Mouse (Mus musculus): Measurements from ENCODE around the gene Rab5a.
"Not testable (repeated sequence)": the region's sequence is repeated elsewhere in the genome, so short reads cannot be mapped to it uniquely, and the experiment has no call there.

Rab5a gene

GRCm38 (mm10) chr17:53478858-53479603 is at the start of gene Rab5a:
Gene Rab5a (plus strand): TSS chr17:53479234.
- in situ Hi-C loops (cut with MseI, MboI), result no loop called here

DNA sequence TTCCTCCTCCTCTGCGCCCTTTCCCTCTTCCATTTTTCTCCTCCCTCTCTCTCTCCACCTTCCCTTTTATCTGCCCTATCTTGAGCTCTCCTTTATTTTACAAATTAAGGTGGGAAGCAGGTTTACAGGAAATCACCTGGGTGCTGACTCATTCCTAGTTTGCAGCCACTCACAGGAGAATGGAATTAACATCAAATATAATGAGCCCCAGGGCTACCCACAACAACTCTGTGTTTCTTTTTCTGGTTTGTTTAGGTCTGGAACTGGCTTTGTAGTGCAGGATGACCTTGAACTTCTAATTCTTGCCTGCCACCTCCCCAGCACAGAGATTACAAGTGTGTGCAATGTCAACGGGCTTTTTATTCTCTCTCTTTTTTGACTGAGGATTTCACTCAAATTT is 22.9 kb upstream of the Rab5a start:
- in situ Hi-C loops (cut with MseI, MboI), result no loop called here

GRCm38 (mm10) chr17:53456742-53457141 is 22.3 kb upstream of the Rab5a start:
- in situ Hi-C loops (cut with MseI, MboI), result no loop called here

DNA sequence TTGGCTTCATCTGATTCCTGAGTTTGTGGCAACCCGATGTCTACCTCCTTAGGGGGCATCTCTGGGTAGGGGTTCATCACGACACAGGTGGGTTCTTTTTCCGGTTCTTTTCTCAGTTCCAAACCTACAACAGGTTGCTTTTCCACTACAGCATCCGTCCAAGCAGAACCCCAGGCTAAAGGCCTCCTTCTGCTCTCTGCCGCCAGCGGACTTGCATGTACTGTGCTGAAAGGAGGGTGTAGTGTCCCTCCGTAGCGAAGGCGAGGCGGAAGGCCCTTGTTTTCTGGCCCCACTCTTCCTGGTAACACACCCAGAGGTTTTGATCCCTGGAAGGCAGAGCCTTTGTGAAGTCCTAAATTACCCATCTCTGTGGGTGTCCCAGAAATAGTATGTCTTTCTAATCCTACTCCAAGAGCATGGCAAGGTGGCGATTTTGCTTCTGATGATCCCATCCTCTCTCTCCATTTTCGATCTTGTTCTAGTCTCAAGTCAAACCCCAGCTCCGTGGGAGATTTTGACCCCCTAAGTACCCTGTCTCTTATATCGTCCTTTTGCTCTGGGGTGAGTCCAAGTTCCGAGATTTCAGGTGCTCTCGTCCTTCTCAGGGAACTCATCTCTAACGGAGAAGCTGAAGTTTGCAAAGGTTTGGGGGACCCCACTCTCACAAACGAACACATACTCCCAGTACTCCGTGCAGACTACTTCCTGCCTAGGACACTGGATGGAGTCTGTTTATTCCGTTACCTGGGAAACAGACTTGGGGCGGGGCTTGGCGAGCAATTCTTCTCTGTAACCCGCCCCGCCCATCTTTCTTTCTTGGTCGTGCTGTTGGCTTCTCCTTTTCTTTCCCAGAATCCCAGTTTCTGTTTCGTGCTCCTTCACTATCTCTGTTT is 16.2 kb upstream of the Rab5a start, which contains the start of gene Efhb:
TSS of gene Efhb (minus strand) at position 719 of the 893 bp plus-strand sequence.
- in situ Hi-C loops (cut with MseI, MboI), result no loop called here

GRCm38 (mm10) chr17:53463496-53463840 is 15.6 kb upstream of the Rab5a start:
- in situ Hi-C loops (cut with MseI, MboI), result no loop called here

DNA sequence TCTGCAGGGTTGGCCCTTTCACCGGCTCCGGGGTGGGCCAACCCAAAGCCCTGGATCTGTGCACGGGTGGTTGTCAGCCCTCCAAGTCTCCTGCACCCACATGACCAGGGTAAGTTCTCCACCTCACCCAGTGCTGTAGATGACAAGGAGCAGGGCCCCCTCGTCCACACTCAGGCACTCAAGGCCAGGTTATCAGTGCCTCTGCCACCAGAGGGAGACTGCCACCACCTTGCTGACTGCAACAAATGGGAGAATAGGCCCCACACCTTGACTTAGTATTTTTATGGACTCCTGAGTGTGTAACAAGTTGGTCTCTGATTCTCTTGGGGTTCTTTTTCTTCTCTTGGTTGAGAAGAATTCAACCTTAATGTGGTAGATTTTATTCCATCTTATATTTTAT is 13.5 kb upstream of the Rab5a start:
- in situ Hi-C loops (cut with MseI, MboI), result no loop called here

DNA sequence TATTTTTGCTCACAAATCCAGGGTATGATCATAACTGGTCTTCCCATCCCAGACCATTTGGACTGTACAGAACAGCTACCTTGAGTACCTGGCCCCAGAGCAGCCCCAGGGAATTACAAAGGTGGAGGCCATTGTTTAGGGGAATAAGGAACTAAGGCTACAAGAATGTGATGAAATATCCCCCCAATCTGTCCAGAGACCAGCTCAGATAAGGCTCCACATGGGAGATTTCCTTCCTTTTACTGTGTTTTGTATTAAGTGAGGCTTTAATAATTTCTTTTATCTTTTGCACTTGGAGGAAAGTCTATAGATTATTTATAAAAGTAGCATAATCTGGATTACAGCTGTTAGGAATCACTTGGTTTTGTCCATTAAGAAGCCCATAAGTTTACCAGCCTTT is 10.3 kb upstream of the Rab5a start:
- in situ Hi-C loops (cut with MseI, MboI), result no loop called here

GRCm38 (mm10) chr17:53478066-53478857 is 772 bp upstream of the Rab5a start:
- in situ Hi-C loops (cut with MseI, MboI), result no loop called here

DNA sequence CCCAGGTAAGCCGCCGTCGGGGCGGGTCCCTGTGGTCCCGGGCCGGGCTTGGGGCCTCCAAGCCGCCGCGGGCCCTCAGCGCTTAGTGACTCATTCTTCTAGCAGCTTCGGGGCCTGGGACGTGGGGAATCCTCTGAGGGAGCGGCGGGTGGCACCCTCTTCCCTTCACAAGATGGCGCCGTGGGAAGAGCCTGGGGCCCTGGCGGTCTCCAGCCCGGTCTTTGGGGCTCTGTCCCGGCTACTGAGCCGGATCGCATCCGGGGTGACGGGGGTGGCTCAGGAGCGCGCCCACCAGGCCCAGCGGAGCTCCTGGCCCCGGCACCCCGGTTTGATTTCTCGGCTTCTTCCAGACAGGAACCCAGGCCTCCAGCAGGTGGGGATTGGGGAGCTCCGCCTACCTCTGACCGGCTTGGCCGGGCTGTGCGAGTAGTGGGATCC is 589 bp downstream of the Rab5a start:
- in situ Hi-C loops (cut with MseI, MboI), result no loop called here

DNA sequence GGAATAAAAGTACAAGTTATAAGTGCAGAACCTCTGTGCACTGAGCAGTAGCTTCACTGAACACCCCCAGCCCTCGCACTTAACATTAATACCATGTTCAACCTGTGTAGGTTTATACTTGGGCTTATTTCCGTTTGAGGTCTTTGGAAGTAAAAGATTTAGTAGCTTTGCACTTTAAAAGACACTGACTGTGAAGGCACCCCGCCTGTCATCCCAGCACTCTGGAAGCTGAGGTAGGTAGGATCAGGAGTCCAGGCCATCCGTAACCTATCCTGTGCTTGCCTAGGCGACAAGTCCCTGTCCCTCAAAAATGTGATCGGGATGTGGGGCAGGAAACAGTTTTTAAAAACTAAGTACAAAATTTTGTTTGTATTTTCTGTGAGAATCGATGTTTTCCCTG is 1.4 kb downstream of the Rab5a start:
- in situ Hi-C loops (cut with MseI, MboI), result no loop called here

GRCm38 (mm10) chr17:53488291-53489006 is 9.4 kb downstream of the Rab5a start:
- in situ Hi-C loops (cut with MseI, MboI), result no loop called here

GRCm38 (mm10) chr17:53489007-53489378 is 10.0 kb downstream of the Rab5a start:
- in situ Hi-C loops (cut with MseI, MboI), result no loop called here

DNA sequence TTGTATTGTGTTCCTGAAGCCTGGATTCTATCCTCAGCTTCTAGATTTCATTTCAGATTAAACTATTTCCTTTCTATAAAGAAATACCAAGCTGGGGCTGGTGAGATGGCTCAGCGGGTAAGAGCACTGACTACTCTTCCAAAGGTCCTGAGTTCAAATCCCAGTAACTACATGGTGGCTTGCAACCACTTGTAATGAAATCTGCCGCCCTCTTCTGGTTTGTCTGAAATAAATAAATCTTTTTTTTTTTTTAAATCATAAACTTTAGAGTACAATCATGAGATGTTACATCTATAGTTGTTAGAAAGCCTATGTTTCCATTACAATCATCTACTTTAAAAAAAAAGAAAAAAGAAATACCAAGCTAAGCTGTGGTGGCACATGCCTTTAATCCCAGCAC is 23.9 kb downstream of the Rab5a start:
- in situ Hi-C loops (cut with MseI, MboI), result no loop called here

- in situ Hi-C loops (cut with MseI, MboI), result no loop called here
These were observed 33.4 kb downstream of the Rab5a start for GRCm38 (mm10) chr17:53512311-53512951.

DNA sequence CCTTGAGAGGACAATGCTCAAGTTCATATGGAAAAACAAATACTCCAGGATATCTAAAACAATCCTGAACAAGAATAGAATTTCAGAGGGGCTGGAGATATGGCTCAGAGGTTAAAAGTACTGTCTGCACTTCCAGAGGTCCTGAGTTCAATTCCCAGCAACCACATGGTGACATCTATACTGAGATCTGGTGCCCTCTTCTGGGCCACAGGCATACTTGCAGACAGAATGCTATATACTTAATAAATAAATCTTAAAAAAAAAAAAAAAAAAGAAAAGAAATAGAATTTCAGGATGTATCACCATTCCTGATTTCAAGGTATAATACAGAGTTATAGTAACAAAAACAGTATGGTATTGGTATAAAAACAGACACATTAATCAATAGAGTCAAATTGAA is 40.3 kb downstream of the Rab5a start:
- in situ Hi-C loops (cut with MseI, MboI), result no loop called here

DNA sequence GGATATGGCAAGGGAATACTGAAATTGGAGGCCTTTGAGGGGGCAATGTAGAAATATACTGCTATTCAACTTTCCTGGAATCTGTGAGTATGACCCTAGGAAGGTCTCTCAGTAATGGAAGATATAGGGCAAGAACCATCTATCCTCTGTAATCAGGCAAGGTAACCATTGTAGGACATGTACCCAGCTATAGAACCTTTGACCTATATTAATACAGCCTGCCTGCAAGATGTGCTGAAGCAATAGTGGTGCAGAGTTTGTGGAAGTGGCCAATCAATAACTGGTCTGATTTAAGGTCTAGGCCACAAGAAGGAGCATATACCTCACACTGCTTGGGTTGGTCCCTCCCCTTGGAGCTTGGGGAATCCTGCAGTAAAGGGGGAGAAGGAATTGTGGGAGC is 41.5 kb downstream of the Rab5a start:
- in situ Hi-C loops (cut with MseI, MboI), result no loop called here

- in situ Hi-C loops (cut with MseI, MboI), result no loop called here
These were observed 49.0 kb downstream of the Rab5a start for GRCm38 (mm10) chr17:53528034-53528433.

DNA sequence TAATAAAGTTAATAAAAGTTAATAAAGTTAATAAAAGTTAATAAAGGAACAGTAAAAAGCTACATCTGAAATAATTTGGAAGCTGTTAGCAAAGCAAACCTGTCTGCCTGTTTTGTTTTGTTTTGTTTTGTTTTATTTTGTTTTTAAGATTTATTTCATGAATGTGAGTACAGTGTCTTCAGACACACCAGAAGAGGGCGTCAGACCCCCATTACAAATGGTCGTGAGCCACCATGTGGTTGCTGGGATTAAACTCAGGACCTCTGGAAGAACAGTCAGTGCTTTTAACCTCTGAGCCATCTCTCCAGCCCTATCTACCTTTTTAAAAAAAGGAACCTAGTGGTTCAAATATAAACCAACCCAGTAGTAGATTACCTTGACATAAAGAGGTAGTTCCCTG is 52.1 kb downstream of the Rab5a start:
- in situ Hi-C loops (cut with MseI, MboI), result no loop called here

- in situ Hi-C loops (cut with MseI, MboI), result no loop called here
These were observed 53.4 kb downstream of the Rab5a start for GRCm38 (mm10) chr17:53532425-53532824.

DNA sequence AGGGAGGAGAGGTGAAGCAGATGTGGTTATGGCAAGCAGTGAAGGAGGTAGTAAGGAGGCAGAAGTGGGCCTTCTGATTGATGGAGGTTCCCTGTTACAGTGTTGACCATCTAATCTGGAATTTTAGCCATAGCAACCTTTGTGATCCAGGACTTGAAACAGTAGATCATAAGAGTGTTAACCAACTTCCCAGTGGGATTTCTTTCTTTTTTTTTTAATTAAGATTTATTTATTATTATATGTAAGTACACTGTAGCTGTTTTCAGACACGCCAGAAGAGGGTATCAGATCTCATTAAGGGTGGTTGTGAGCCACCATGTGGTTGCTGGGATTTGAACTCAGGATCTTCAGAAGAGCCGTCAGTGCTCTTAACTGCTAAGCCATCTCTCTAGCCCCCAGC is 60.3 kb downstream of the Rab5a start, which contains the start of gene Pp2d1:
TSS of gene Pp2d1 (minus strand) at position 101 of the 400 bp plus-strand sequence.
- in situ Hi-C loops (cut with MseI, MboI), result not testable (repeated sequence)

DNA sequence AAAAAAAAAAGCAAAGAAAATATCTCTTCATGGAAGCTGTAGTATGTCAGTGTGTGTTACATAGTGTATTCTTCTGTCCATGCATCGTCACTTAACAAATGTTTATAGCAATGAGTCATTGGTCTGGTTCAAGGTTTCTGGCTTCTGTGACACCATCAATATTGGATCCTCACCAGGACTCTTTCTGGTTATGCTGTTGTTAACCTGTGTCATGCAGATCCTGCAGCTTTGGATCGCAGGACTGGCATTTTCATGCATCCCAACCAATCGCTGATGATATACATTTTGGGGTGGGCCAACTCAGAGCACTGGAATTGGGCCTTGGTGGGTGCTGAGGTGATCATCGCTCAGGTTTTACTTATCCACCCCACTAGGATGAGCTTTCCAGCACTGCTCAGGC is 63.5 kb downstream of the Rab5a start:
- in situ Hi-C loops (cut with MseI, MboI), result no loop called here

All from mouse trophoblast stem cell (cell line).